Mouse (Mus musculus): ENCODE data around the gene 1700123O20Rik. TPM values are rescaled to one million over a fixed set of nuclear protein-coding genes. Genes with fewer than 3 reads are reported as not detected.

1700123O20Rik gene
- polyA plus RNA-seq (2016; fragmentation: Nextera tagmentation; extraction: Ambion mirVana), result 108 and 116 TPM in 2 replicates

DNA sequence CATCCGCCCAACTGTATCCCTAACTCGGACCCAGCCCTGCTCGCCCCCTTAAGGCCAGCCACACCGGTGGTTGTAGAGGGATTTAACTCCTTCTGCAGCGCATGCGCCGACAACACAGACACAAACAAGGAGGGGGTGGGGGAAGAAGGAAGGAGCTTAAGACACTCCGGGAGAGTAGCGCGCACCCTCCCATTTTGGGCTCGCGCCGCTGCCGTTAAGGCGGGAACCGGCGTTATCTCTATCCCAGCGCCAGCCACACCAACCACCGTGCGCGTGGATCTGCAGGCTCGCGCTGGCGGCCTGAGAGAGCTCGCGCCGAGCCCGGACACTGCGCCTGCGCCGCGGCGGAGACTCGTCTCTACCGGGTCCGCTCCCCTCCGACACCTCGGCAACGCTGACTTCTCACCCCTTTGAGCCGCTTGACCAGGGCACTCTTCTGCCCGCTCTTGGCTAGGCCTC, at the start of gene 1700123O20Rik:
Gene 1700123O20Rik (plus strand): TSS at position 154 of the 459 bp plus-strand sequence.
- Histone ChIP-seq H3K27me3 (ENCODE audit: insufficient read depth, poor library complexity, severe bottlenecking) (no peaks in the 10 kb centered on the region), H3K4me1 (replicated peaks) (peaks cover 22% of the 10 kb centered on the region), H3K4me3 (peak within 1 kb of the TSS; percentile 91), H3K27ac (peak within 1 kb of the TSS; percentile 98), H3K36me3 (peaks cover 59% of the 10 kb centered on the region), H3K9me3 (no peaks in the 10 kb centered on the region)
- DNase-seq (ENCODE audit: low spot score), result peak; percentile 88
- under 1% methylated on average over 41 of the region's 41 CpGs for WGBS

DNA sequence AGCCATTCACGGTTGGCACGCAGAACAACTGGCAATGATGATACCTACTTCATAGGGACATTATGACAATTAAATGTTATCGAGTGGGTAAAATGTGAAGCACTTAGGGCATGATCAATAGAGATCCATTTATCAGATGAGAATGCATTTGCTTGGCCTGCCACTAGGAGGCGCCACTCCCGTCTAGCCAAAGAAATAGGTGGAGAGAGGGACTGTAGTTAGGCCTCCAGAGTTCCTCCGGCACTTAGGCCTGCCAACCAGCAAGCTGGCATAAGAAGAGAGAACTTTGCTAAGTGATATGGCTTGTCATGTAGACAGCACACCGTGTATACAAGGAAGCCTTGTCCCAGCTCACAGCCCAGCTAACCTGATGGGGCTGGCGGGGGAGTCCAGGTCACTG, 49.1 kb upstream of the 1700123O20Rik start:
- no peaks in the 10 kb centered on the region for H3K9me3 ChIP-seq
- peaks cover 28% of the 10 kb centered on the region for H3K4me1 ChIP-seq (replicated peaks)
- H3K27ac ChIP-seq, result no peak overlapping the region
- WGBS, result 55% methylated on average over 8 of the region's 8 CpGs
- peaks cover 78% of the 10 kb centered on the region for H3K36me3 ChIP-seq
- no peaks in the 10 kb centered on the region for H3K27me3 ChIP-seq (ENCODE audit: insufficient read depth, poor library complexity, severe bottlenecking)
- peak; percentile 69 for DNase-seq (ENCODE audit: low spot score)
- H3K4me3 ChIP-seq, result no peak overlapping the region

DNA sequence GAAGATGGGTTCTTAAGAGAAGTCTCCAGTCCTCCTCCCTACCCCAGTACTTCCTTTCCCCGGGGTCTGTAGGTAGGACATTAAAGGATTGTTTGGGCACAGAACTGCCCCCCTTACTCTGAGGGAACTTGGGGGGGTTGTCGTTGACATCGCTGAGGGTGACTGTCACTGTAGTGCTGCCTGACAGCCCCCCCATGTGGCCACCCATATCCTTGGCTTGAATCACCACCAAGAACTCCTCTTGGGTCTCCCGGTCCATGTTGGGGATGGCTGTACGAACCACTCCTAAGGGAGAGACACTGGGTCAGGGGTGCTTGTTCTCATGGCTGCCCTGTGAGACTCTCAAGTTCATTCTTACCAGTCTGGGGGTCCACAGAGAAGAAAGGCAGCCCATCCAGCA, 47.8 kb upstream of the 1700123O20Rik start:
- H3K9me3 ChIP-seq, result no peaks in the 10 kb centered on the region
- no peak for DNase-seq (ENCODE audit: low spot score)
- no peaks in the 10 kb centered on the region for H3K27me3 ChIP-seq (ENCODE audit: insufficient read depth, poor library complexity, severe bottlenecking)
- no peak overlapping the region for H3K27ac ChIP-seq
- no peak overlapping the region for H3K4me3 ChIP-seq
- WGBS, result 87% methylated on average over 5 of the region's 5 CpGs
- peaks cover 31% of the 10 kb centered on the region for H3K4me1 ChIP-seq (replicated peaks)
- H3K36me3 ChIP-seq, result peaks cover 78% of the 10 kb centered on the region

DNA sequence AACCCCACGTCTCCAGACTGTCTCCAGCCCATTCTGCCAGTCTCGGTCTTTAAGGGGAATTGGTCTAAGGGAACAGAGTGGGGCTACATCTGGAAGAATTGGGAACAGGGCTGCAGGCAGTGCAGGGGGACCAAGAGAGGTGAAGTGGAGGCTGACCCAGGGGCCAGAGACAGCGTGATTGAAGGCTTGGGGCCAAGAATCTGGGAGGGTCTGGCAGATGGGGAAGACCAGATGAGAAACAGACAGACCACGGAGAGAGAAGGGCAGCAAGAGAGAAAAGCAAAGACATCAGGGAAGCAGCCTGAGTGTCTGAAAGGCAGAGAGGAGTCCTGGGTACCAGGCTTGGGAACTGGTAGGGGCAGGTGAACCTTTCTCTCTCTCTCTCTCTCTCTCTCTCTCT, 45.9 kb upstream of the 1700123O20Rik start:
- Histone ChIP-seq H3K36me3 (peaks cover 78% of the 10 kb centered on the region), H3K4me1 (replicated peaks) (peaks cover 31% of the 10 kb centered on the region), H3K4me3 (peak overlapping the region; percentile 87), H3K27me3 (ENCODE audit: insufficient read depth, poor library complexity, severe bottlenecking) (no peaks in the 10 kb centered on the region), H3K9me3 (no peaks in the 10 kb centered on the region), H3K27ac (peak overlapping the region; percentile 96)
- 19% methylated on average over 4 of the region's 4 CpGs for WGBS
- no peak for DNase-seq (ENCODE audit: low spot score)

DNA sequence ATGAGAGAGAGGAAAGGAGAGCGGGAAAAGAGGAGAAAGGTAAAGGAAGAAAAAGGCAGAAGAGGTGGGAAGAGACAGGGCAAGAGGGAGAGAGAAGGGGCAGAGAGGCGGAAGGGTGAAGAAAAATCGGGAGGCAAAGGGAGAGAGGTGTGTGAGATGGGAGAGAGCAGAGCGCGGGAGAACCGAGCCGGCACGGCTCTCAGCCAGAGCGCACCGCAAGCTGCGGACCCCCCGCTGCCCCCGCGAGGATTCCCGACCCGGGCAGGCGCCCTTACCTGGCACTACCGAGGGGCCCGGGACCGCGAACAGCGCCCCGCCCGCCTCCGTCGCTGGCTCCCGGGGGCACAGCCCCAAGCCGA, 45.1 kb upstream of the 1700123O20Rik start, which contains the start of gene Gm17606:
Gene Gm17606 (plus strand): TSS at position 7 of the 359 bp plus-strand sequence.
- under 1% methylated on average over 28 of the region's 28 CpGs for WGBS
- Histone ChIP-seq H3K4me3 (peak within 1 kb of the TSS; percentile 87), H3K36me3 (peaks cover 78% of the 10 kb centered on the region), H3K27ac (peak within 1 kb of the TSS; percentile 96), H3K9me3 (no peaks in the 10 kb centered on the region), H3K27me3 (ENCODE audit: insufficient read depth, poor library complexity, severe bottlenecking) (no peaks in the 10 kb centered on the region), H3K4me1 (replicated peaks) (peaks cover 31% of the 10 kb centered on the region)
- no peak for DNase-seq (ENCODE audit: low spot score)

DNA sequence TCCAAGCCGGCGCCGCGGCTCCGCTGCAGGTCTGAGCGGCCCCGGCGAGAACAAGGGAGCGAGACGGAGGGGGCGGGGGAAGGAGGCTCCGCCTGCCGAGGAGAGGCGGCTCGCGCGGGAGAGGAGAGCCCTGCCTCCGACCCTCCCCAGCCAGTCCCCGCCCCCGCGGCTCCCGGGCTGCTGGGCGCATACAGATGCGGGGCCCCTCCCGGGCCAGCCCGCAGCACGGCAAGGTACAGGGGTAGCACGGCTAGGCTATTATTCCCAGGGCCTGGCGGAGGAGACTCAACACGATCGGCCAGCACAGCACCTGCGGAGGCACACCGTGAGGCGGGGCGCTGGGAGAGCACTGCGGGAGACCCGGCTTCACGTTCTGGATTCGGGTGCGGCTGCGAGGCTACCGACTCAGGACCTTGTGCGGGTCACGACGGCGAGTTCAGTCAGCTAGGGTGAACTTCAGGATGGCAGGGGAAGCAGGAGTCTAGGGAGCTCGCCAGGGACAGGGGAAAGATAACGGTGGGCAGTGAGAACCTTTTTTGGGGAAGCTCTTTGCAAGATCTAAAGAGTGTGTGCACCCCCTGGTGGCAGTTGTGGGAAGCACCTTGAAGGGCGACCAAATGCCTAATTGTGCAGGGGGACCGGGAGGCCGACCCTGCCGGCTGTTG, 44.6 kb upstream of the 1700123O20Rik start, which contains the start of gene Cdh24:
Gene Cdh24 (minus strand): TSS at position 60 of the 665 bp plus-strand sequence.
- Histone ChIP-seq H3K27ac (peak within 1 kb of the TSS; percentile 96), H3K4me1 (replicated peaks) (peaks cover 31% of the 10 kb centered on the region), H3K4me3 (peak within 1 kb of the TSS; percentile 87), H3K27me3 (ENCODE audit: insufficient read depth, poor library complexity, severe bottlenecking) (no peaks in the 10 kb centered on the region), H3K9me3 (no peaks in the 10 kb centered on the region), H3K36me3 (peaks cover 78% of the 10 kb centered on the region)
- WGBS, result under 1% methylated on average over 52 of the region's 52 CpGs
- peak; percentile 92 for DNase-seq (ENCODE audit: low spot score)

DNA sequence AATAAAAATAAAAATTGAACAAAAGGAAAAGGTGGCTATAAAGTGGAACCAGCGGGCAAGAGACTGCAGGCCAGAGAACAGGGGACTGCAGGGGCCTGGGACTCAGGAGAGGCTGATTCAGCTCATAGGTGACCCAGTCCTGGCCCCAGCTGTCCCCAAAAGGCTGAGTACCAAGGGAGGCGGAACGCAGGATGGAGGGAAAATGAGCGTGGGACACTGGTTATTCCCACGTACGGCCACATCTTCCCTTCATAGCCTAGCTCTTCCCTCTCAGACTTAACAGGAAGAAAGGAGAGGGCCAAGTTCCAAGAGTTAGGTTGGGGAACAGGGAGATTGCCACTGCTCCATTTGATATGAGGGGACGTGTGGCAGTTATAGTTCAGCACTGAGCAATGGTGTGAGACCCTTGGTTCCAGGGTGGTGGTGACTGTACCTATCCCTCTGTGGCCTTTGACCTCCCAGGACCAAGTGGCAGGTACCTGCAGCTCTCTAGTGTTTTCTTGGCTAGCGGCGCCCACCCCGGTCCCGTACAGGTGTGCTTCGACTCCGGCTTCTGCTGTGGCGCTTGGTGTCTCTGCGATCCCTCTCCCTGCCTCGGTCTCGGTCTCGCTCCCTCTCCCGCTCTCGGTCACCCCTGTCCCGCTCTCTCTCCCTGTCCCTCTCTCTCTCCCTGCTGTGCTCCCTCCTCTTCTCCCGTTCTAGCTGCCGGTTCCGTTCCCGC, 43.6 kb upstream of the 1700123O20Rik start:
- Histone ChIP-seq H3K4me3 (peak overlapping the region; percentile 87; the same call in 1 of the 2 replicates), H3K27me3 (ENCODE audit: insufficient read depth, poor library complexity, severe bottlenecking) (no peaks in the 10 kb centered on the region), H3K9me3 (no peaks in the 10 kb centered on the region), H3K4me1 (replicated peaks) (peaks cover 31% of the 10 kb centered on the region), H3K27ac (no peak overlapping the region), H3K36me3 (peaks cover 78% of the 10 kb centered on the region)
- DNase-seq (ENCODE audit: low spot score), result no peak
- WGBS, result 83% methylated on average over 25 of the region's 25 CpGs

DNA sequence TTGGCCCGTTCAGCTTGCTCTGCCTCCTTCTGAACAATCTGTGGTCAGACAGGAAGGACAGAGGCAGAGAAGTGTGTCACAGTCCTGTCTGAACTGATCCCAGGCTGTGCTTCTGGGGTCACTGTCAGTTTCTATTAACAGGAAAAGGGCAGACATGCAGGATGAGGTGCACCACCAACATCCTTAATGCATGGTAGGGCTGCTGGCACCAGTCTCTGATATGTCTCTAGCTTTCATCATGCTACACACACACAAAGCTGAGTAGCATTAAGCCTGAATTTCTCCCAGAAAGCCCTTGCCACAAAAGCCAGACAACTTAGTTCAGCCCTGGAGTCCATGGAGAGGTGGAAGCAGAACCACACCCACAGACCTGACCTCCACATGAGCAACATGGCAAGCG, 43.0 kb upstream of the 1700123O20Rik start:
- Histone ChIP-seq H3K4me1 (replicated peaks) (peaks cover 31% of the 10 kb centered on the region), H3K9me3 (no peaks in the 10 kb centered on the region), H3K27me3 (ENCODE audit: insufficient read depth, poor library complexity, severe bottlenecking) (no peaks in the 10 kb centered on the region), H3K27ac (no peak overlapping the region), H3K4me3 (no peak overlapping the region), H3K36me3 (peaks cover 78% of the 10 kb centered on the region)
- DNase-seq (ENCODE audit: low spot score), result no peak
- 90% methylated on average over 2 of the region's 2 CpGs for WGBS

DNA sequence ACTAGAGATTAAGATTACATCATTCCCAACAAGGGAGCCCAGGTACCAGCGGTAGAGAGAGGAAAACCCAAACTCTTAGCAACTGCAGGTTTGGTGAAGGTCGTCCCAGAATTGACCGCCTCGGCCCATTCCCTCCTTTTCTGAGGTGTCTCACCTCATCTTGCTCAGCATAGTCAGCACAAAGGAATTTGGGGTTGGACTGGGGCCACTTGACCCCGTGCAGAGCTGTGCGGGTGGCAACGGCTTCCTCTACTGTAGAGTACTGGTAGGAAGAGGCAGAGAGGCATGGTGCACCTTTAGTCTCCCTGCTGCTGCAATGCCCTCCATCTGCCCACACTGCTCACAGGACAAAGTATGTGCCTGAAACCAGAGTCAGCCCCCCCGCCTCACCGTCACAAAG, 41.7 kb upstream of the 1700123O20Rik start:
- Histone ChIP-seq H3K27ac (no peak overlapping the region), H3K27me3 (ENCODE audit: insufficient read depth, poor library complexity, severe bottlenecking) (no peaks in the 10 kb centered on the region), H3K4me1 (replicated peaks) (peaks cover 35% of the 10 kb centered on the region), H3K9me3 (no peaks in the 10 kb centered on the region), H3K36me3 (peaks cover 77% of the 10 kb centered on the region), H3K4me3 (no peak overlapping the region)
- no peak for DNase-seq (ENCODE audit: low spot score)
- WGBS, result 93% methylated on average over 9 of the region's 9 CpGs

DNA sequence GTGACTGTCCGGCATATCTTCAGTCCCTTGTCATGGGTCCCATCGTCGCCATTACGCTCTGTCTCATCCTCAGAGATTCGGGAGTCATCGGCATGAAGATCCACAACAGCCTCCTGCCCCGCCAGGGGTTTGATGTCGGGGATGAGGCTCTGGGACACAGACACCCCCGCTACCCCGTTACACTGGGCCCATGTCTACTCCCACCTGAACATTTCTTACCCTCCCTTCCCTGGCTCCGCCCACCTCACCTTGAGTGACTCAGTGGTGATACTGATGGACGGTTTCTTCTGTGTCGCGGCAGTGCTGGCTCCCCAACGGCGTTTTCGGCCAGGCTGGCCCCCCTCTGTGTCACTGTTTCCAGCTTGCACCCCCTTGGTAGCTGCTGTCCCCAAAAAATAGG, 39.6 kb upstream of the 1700123O20Rik start:
- 96% methylated on average over 17 of the region's 17 CpGs for WGBS
- H3K4me1 ChIP-seq (replicated peaks), result peaks cover 31% of the 10 kb centered on the region
- H3K27me3 ChIP-seq (ENCODE audit: insufficient read depth, poor library complexity, severe bottlenecking), result no peaks in the 10 kb centered on the region
- peaks cover 96% of the 10 kb centered on the region for H3K36me3 ChIP-seq
- no peak for DNase-seq (ENCODE audit: low spot score)
- H3K9me3 ChIP-seq, result no peaks in the 10 kb centered on the region
- H3K27ac ChIP-seq, result no peak overlapping the region
- H3K4me3 ChIP-seq, result no peak overlapping the region

DNA sequence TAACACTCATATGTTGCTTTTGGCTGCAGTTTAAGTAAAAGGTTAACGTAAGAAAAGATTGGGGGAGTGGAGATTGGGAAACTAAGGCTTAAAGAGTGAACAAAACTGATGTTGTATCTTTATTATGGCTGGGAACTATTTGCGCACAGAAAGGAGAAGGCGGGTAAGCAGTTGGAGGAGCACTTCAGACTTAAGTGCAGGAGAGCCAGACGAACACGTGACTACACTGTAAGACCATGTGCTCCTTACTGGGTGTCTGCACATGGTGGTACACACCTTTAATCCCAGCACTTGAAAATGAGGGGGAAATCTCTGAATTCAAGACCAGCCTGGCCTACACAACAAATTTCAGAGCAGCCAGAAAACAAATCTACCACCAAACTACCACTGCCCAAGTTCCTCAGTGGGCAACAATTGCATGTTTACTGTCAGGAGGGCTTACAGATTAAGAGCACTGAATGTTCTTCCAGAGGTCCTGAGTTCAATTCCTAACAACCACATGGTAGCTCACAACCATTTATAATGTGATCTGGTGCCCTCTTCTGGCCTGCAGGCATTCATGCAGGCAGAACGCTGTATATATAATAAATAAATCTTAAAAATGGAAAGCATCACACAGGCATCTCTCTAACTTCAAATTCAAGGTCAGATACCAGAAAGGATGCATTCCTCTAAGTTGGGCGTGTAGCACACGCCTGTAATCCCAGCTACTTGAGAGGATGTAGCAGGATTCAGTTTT, 38.9 kb upstream of the 1700123O20Rik start:
- WGBS, result 95% methylated on average over 8 of the region's 8 CpGs

DNA sequence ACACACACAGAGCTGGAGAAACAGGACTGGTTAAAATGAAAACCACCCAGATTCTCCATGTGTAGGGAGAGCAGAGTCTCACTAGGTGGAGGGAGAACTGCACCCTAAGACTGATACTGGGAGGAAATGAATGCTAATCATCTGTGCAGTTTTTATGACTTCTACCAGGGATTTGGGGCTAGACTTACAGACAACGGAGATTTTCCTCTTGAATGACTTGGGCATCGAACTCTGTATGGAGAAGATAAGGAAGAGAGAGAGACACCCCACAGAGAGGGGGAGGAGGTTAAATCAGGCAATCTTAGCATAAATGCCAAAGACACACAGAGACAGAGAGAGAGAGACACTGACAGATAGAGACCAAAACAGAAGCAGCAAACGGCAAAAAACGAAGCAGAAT, 38.1 kb upstream of the 1700123O20Rik start:
- WGBS, result 88% methylated on average over 4 of the region's 4 CpGs
- peaks cover 37% of the 10 kb centered on the region for H3K4me1 ChIP-seq (replicated peaks)
- no peaks in the 10 kb centered on the region for H3K9me3 ChIP-seq
- H3K4me3 ChIP-seq, result no peak overlapping the region
- DNase-seq (ENCODE audit: low spot score), result no peak
- peaks cover 94% of the 10 kb centered on the region for H3K36me3 ChIP-seq
- H3K27me3 ChIP-seq (ENCODE audit: insufficient read depth, poor library complexity, severe bottlenecking), result no peaks in the 10 kb centered on the region
- no peak overlapping the region for H3K27ac ChIP-seq

More for the DNA sequence above, 38.9 kb upstream of the 1700123O20Rik start:
- H3K9me3 ChIP-seq, result no peaks in the 10 kb centered on the region
- H3K27ac ChIP-seq, result no peak overlapping the region
- H3K27me3 ChIP-seq (ENCODE audit: insufficient read depth, poor library complexity, severe bottlenecking), result no peaks in the 10 kb centered on the region
- peaks cover 99% of the 10 kb centered on the region for H3K36me3 ChIP-seq
- H3K4me3 ChIP-seq, result no peak overlapping the region
- DNase-seq (ENCODE audit: low spot score), result no peak
- peaks cover 31% of the 10 kb centered on the region for H3K4me1 ChIP-seq (replicated peaks)
